Mouse (Mus musculus) right cerebral cortex, postnatal 36 days (tissue): ENCODE results near the gene Gtpbp4.
A peak's percentile ranks its signal among the peaks of the same experiment; 100 is the strongest.
"Not testable (repeated sequence)": the region's sequence is repeated elsewhere in the genome, so short reads cannot be mapped to it uniquely, and the experiment has no call there.

Experiments used
- DNase-seq, 2 experiments: peaks; one replicate each; pipeline ENCODE4 v3.0.0; 2022; ENCODE audit warnings: low spot score in 2 of 2, mixed read lengths in 1 of 2

Gtpbp4 gene

GRCm38 (mm10) chr13:8995990-8996786 is at the start of gene Gtpbp4:
Gene Gtpbp4, minus strand, starts transcription at chr13:8996083.
- peak; percentile 97 to 98 for DNase-seq

DNA sequence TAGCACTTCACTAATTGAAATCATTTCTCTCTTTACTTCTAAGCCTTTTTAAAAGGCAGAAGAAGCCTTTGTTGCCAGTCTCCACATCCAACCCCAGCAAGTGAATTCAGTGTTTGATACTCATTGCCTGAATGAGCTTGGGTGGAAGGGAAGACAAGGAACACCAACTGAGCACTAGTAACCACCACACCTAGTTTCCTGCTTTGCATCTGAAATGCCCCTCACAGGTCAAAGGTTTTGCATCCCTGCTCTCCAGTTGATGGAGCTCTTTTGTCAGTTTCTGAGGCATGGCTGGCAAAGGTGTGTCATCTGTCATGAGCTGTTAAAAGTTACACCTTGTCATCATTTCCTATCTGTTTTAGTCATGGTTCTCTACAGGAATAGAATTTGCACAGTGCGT is 48.8 kb upstream of the Gtpbp4 start:
- no peak for DNase-seq

DNA sequence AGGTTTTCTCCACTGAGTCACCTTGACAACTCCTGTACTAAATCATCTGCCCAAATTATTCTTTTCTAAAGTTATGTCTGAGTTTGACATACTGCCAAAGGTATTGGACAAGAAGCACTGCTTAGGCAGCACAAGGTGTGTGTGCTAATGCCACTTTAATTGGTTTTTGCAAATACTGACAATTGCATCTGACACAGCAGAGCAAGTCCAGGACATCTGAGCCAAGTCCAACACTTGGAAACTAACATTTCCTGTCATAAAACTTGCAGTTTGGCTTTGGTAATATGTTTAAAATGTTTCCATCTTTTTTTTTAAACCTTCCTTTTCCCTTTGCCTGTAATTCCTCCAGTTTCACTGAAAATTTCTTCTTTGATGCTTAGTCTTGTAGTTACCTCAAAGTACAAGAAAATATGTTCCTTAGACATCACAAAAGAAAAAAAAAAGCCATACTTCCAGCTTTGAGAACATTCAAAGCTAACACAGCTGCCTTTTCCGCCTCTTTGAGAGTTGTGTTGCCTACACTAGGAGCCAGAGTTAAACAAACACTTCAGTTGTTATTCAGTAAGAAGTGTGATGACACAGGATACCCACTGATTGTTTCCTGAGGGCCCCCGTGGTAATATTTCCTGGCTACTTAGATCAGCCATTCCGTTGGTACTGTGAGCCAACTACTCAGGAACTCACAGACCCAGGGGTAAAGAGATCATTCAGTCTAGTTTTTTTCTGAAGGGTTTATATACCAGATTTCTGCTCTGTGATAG is 47.6 kb upstream of the Gtpbp4 start:
- no peak for DNase-seq

- DNase-seq, result no peak
Observed at GRCm38 (mm10) chr13:9040626-9041025, 44.7 kb upstream of the Gtpbp4 start.

- DNase-seq, result no peak
Observed at GRCm38 (mm10) chr13:9031996-9032661, 36.2 kb upstream of the Gtpbp4 start.

DNA sequence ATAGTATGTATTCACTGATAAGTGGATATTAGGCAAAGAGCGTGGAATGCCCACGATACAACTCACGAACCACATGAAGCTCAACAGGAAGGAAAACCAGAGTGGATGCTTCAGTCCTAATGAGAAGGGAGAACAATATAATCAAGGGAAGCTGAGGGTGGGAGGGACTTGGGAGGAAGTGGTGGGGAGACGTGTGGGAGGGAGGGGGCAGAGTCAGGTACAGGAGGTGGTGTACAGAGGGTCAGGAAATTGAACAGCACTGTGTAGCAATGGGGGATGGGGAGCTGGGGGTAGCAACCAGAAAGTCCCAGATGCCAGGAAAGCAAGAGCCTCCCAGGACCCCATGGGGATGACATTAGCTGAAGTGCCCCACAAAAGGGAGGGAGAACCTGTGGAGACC is 34.5 kb upstream of the Gtpbp4 start:
- DNase-seq, result no peak

DNA sequence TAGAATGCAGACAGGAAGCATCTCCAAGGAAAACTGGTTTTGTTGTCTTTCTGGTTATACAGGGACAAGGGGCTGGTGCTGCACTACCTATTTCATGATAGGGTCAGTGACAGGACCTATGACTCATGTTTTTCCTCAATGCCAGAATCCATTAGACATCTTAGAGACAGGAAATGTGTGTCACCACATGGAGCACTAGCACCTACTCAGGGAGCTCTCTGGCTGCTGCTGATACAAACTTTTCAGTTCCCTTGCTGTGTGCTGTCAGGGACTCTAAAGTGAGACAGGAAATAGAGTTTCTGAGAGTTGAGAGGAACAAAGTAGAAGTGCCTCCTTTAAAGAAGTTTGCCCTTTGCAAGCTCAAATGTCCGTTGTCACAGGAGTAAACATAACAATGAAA is 31.4 kb upstream of the Gtpbp4 start:
- no peak for DNase-seq

DNA sequence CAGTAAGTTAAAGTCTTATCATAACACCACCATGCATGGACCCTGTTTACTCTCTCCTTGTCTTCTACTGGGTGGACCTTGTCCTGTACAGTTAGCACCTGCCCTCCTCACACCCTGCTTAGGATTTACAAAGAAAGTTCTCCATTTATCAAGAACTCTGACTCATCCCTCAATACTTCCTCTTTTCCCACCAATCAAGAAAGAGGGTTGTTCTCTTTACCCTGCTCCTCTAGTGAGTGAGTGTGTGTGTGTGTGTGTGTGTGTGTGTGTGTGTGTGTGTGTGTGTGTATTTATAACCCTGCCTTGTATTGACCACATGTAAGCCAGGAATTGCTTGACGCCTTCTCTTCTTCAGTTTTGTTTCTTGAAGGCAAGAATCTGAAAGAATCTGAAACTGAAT is 26.7 kb upstream of the Gtpbp4 start:
- DNase-seq, result no peak

- DNase-seq, result no peak
Observed at GRCm38 (mm10) chr13:9021556-9021955, 25.7 kb upstream of the Gtpbp4 start.

DNA sequence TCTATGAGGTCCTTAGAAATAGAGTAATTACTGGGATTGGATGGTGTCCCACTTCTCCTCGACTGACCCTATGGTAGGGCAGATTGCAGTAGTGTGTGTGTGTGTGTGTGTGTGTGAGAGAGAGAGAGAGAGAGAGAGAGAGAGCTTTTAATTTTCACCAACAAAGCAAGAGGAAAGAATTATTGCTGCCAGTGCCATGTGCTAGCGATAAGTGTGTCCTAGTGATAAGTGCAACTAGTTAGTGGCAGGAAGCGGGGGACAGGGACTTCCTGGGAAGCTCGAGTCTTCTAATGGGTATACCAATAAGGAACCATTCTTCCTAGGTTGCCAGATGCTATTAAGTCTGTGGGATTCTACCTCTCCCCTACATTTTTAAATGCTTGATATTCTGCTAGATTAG is 23.8 kb upstream of the Gtpbp4 start:
- DNase-seq, result no peak

GRCm38 (mm10) chr13:9018974-9019587 is 23.2 kb upstream of the Gtpbp4 start:
- no peak for DNase-seq

GRCm38 (mm10) chr13:9017190-9017589 is 21.3 kb upstream of the Gtpbp4 start:
- DNase-seq, result no peak

DNA sequence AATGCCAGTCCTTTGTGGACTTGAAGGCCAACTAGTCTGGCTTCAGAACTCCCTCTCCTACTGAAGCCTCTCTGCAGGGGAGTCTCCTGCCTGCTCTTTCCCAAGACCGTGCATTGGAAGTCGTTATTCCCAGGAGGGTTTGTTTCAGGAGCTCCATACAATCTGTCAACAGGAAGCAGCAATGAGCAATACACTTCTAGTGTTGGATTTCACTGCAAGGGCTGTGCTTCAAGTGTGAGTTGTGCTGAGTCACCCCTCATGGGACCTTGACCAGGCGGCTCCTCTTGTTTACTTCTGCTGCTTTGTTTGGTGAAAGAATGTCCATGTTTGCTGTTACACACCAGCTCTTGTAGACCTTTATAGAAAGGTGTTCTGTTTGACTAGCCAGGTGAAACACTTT is 18.5 kb upstream of the Gtpbp4 start:
- DNase-seq, result no peak

GRCm38 (mm10) chr13:9013483-9013882 is 17.6 kb upstream of the Gtpbp4 start:
- no peak for DNase-seq

DNA sequence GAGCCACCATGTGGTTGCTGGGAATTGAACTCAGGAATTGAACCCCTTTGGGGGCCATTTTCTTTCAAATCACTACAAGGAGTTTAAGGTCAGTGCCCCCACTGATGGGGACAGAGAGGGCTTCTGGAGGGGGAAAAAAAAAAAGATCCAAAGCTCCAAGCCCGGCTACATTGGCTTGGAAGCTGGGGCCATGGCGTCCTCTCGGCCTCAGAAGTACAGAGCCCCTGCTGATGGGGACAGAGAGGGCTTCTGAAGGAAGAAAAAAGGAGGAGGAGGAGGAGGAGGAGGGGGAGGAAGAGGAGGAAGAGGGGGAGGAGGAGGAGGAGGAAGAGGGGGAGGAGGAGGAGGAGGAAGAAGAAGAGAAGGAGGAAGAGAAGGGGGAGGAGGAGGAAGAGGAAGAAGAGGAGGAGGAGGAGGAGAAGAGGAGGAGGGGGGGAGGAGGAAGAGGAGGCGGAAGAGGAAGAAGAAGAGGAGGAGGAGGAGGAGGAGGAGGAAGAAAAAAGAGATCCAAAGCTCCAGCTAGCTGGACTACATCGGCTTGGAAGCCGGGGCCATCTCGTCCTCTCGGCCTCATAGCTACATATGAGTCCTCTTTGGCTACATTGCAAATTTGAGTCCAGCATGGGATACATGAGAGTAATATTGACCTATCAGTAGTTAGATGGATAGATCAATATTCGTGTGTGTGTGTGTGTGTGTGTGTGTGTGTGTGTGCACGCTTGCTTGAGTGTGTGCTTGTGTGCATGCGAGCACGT is 15.9 kb upstream of the Gtpbp4 start:
- DNase-seq, result peak; percentile 7 to 14

- no peak for DNase-seq
Observed at GRCm38 (mm10) chr13:9003306-9003705, 7.4 kb upstream of the Gtpbp4 start.

DNA sequence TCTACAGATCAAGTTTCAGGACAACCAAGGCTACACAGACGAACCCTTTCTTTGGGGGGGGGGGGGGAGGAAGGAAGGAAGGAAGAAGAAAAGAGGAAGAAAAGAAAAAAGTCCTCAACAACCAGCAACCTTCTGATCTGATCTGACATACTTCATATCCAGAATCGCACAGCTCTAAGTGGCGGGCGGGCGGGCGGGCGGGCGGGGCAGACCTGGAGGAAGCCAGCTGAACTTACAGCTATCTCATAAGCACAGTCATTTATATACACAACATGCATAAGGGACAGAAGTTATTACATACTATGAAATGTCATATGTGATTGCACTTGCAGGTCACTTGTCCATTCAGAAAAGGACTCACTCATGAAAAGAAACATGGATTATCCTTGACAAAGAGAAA is 3.6 kb upstream of the Gtpbp4 start:
- no peak for DNase-seq

DNA sequence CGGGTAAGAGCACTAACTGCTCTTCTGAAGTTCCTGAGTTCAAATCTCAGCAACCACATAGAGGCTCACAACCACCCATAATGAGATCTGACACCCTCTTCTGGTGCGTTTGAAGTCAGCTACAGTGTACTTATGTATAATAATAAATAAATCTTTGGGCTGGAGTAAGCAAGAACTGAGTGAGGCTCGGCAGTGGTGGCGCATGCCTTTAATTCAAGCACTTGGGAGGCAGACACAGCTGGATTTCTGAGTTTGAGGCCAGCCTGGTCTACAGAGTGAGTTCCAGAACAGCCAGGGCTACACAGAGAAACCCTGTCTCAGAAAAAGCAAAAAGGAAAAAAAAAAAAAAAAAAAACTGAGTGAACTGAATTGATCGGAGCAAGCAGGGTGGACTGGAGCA is 1.3 kb upstream of the Gtpbp4 start:
- not testable (repeated sequence) for DNase-seq

- DNase-seq, result peak in 1 of 2 experiments; percentile 3
Observed at GRCm38 (mm10) chr13:8995159-8995989, 509 bp downstream of the Gtpbp4 start.

- no peak for DNase-seq
Observed at GRCm38 (mm10) chr13:8992231-8992630, 3.7 kb downstream of the Gtpbp4 start.

DNA sequence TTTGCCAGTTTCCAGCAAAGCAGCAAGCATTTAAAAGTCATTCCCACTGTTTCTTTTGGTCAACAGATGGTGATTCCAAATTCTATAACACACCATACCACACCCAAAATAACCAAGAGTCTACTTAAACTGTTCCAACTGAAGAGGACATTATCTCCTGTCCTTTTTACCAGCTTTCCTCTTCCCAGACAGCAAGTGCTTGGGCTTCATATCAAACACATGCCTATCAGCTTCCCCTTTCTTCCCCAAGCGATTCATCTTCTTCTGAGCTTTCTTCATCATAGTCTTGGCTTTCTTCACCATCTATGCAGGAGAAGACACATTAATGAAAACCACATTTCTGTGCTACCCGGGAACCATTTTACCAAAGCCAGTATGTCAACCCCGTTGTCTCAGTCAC is 22.9 kb downstream of the Gtpbp4 start:
- no peak for DNase-seq
